Mouse (Mus musculus) neural tube, embryonic 13.5 days (tissue): ENCODE measurements around the gene Snrnp48. TPM values are rescaled to one million over a fixed set of nuclear protein-coding genes. Genes with fewer than 3 reads are reported as not detected.

Experiments
- ATAC-seq: fragments of 200-750 bp; cut with Nextera tagmentation; 2 replicates; pipeline ENCODE4 v1.8.0; 2017; ENCODE audit warnings: low read depth, mild to moderate bottlenecking, moderate TSS enrichment, moderate library complexity
- H3K27ac ChIP-seq: fragments of 300-500 bp; sonication (generic); replicated peaks from 2 replicates; pipeline ENCODE4 v1.5.1; 2015; ENCODE audit warnings: moderate library complexity, mild to moderate bottlenecking, inconsistent platforms
- H3K27me3 ChIP-seq: fragments of 300-500 bp; sonication (generic); 2 replicates; pipeline ENCODE4 v1.6.1; 2015; ENCODE audit warnings: mild to moderate bottlenecking, inconsistent platforms
- H3K36me3 ChIP-seq: fragments of 300-500 bp; sonication (generic); 2 replicates; pipeline ENCODE4 v1.6.1; 2015; ENCODE audit warnings: mild to moderate bottlenecking, inconsistent platforms
- H3K4me1 ChIP-seq: fragments of 300-500 bp; sonication (generic); replicated peaks from 2 replicates; pipeline ENCODE4 v1.6.1; 2015; ENCODE audit warnings: inconsistent platforms
- H3K4me2 ChIP-seq: fragments of 300-500 bp; sonication (generic); 2 replicates; pipeline ENCODE4 v1.6.1; 2015; ENCODE audit warnings: inconsistent platforms, mild to moderate bottlenecking, moderate library complexity
- H3K4me3 ChIP-seq: fragments of 300-500 bp; sonication (generic); 2 replicates; pipeline ENCODE4 v1.5.1; 2015; ENCODE audit warnings: mild to moderate bottlenecking, inconsistent platforms
- H3K9ac ChIP-seq: fragments of 300-500 bp; sonication (generic); 2 replicates; pipeline ENCODE4 v1.6.1; 2015; ENCODE audit warnings: moderate library complexity, mild to moderate bottlenecking, inconsistent platforms
- H3K9me3 ChIP-seq: fragments of 300-500 bp; sonication (generic); 2 replicates; pipeline ENCODE4 v1.6.1; 2016; ENCODE audit warnings: inconsistent platforms
- WGBS: fragments of 180-500 bp; shearing (Covaris S2); methylation state at CpG from one replicate; pipeline ENCODE4 v1.1.7; 2015; 5-methylcytosine and 5-hydroxymethylcytosine counted together
- polyA plus RNA-seq: library from polyadenylated mRNA; unstranded; fragments of >200 nt; fragmentation: Nextera tagmentation; extraction: Ambion mirVana; gene quantifications from 2 replicates; pipeline ENCODE4 v1.2.1, GENCODE M21; 2015

The Snrnp48 gene
- 27.8 and 33.8 TPM in 2 replicates for polyA plus RNA-seq

- Histone ChIP-seq H3K27me3 (no peaks in the 10 kb centered on the region), H3K9ac (peak within 1 kb of the TSS; percentile 89), H3K9me3 (no peaks in the 10 kb centered on the region), H3K4me2 (peak within 1 kb of the TSS; percentile 67), H3K4me3 (peak within 1 kb of the TSS; percentile 89), H3K27ac (peak within 1 kb of the TSS; percentile 92), H3K4me1 (peaks cover 21% of the 10 kb centered on the region), H3K36me3 (no peaks in the 10 kb centered on the region)
- peak; percentile 100 for ATAC-seq
- WGBS: under 1% methylated on average over 54 of the region's 59 CpGs
These were observed at the start of gene Snrnp48 for GRCm38 (mm10) chr13:38204702-38205482. Gene Snrnp48, plus strand, starts transcription at chr13:38204938.

- H3K4me1 ChIP-seq: peaks cover 21% of the 10 kb centered on the region
- H3K27me3 ChIP-seq: peaks cover 78% of the 10 kb centered on the region
- H3K4me3 ChIP-seq: no peak overlapping the region
- 0% methylated on average over 2 of the region's 2 CpGs for WGBS
- H3K36me3 ChIP-seq: no peaks in the 10 kb centered on the region
- H3K9me3 ChIP-seq: no peaks in the 10 kb centered on the region
- no peak for ATAC-seq
- no peak overlapping the region for H3K9ac ChIP-seq
- no peak overlapping the region for H3K27ac ChIP-seq
- no peak overlapping the region for H3K4me2 ChIP-seq
These were observed 49.2 kb upstream of the Snrnp48 start for GRCm38 (mm10) chr13:38155523-38155922.

- Histone ChIP-seq H3K4me1 (peaks cover 4% of the 10 kb centered on the region), H3K9ac (no peak overlapping the region), H3K27ac (no peak overlapping the region), H3K4me2 (no peak overlapping the region), H3K9me3 (no peaks in the 10 kb centered on the region), H3K36me3 (no peaks in the 10 kb centered on the region), H3K4me3 (no peak overlapping the region), H3K27me3 (peaks cover 57% of the 10 kb centered on the region)
- WGBS: 17% methylated on average over 6 of the region's 6 CpGs
- no peak for ATAC-seq
These were observed 47.1 kb upstream of the Snrnp48 start for GRCm38 (mm10) chr13:38157635-38158034.

GRCm38 (mm10) chr13:38162002-38162401, 42.7 kb upstream of the Snrnp48 start:
- Histone ChIP-seq H3K9me3 (no peaks in the 10 kb centered on the region), H3K27ac (no peak overlapping the region), H3K4me1 (0 out of 2 replicates have a peak, but pooled peaks cover 3% of the 10 kb centered on the region), H3K4me3 (no peak overlapping the region), H3K36me3 (no peaks in the 10 kb centered on the region), H3K27me3 (peaks cover 15% of the 10 kb centered on the region), H3K9ac (no peak overlapping the region), H3K4me2 (no peak overlapping the region)
- 82% methylated on average over 2 of the region's 2 CpGs for WGBS
- no peak for ATAC-seq

GRCm38 (mm10) chr13:38162668-38163067, 42.1 kb upstream of the Snrnp48 start:
- H3K36me3 ChIP-seq: no peaks in the 10 kb centered on the region
- H3K9ac ChIP-seq: no peak overlapping the region
- no peak overlapping the region for H3K27ac ChIP-seq
- 0 out of 2 replicates have a peak, but pooled peaks cover 3% of the 10 kb centered on the region for H3K4me1 ChIP-seq
- H3K27me3 ChIP-seq: peaks cover 11% of the 10 kb centered on the region
- 48% methylated on average over 11 of the region's 11 CpGs for WGBS
- no peak overlapping the region for H3K4me3 ChIP-seq
- H3K4me2 ChIP-seq: no peak overlapping the region
- H3K9me3 ChIP-seq: no peaks in the 10 kb centered on the region
- ATAC-seq: peak; percentile 61; the same call in 1 of the 2 replicates

- 82% methylated on average over 11 of the region's 11 CpGs for WGBS
- no peak for ATAC-seq
- Histone ChIP-seq H3K27ac (no peak overlapping the region), H3K9me3 (no peaks in the 10 kb centered on the region), H3K4me3 (no peak overlapping the region), H3K9ac (no peak overlapping the region), H3K36me3 (no peaks in the 10 kb centered on the region), H3K27me3 (no peaks in the 10 kb centered on the region), H3K4me2 (no peak overlapping the region), H3K4me1 (0 out of 2 replicates have a peak, but pooled peaks cover 3% of the 10 kb centered on the region)
These were observed 39.8 kb upstream of the Snrnp48 start for GRCm38 (mm10) chr13:38164932-38165331.

- WGBS: 93% methylated on average over 3 of the region's 3 CpGs
- Histone ChIP-seq H3K27ac (no peak overlapping the region), H3K4me3 (no peak overlapping the region), H3K27me3 (no peaks in the 10 kb centered on the region), H3K4me1 (0 out of 2 replicates have a peak, but pooled peaks cover 6% of the 10 kb centered on the region), H3K36me3 (no peaks in the 10 kb centered on the region), H3K9me3 (no peaks in the 10 kb centered on the region), H3K4me2 (no peak overlapping the region), H3K9ac (no peak overlapping the region)
- ATAC-seq: no peak
These were observed 37.7 kb upstream of the Snrnp48 start for GRCm38 (mm10) chr13:38167056-38167455.

- H3K4me1 ChIP-seq: 0 out of 2 replicates have a peak, but pooled peaks cover 3% of the 10 kb centered on the region
- no peaks in the 10 kb centered on the region for H3K27me3 ChIP-seq
- no peak overlapping the region for H3K27ac ChIP-seq
- no peak overlapping the region for H3K9ac ChIP-seq
- ATAC-seq: no peak
- WGBS: 66% methylated on average over 4 of the region's 4 CpGs
- no peaks in the 10 kb centered on the region for H3K9me3 ChIP-seq
- no peak overlapping the region for H3K4me2 ChIP-seq
- no peaks in the 10 kb centered on the region for H3K36me3 ChIP-seq
- no peak overlapping the region for H3K4me3 ChIP-seq
These were observed 34.0 kb upstream of the Snrnp48 start for GRCm38 (mm10) chr13:38170707-38171144.

- 90% methylated on average over 10 of the region's 10 CpGs for WGBS
- Histone ChIP-seq H3K4me1 (no peaks in the 10 kb centered on the region), H3K9ac (no peak overlapping the region), H3K4me2 (no peak overlapping the region), H3K27ac (no peak overlapping the region), H3K4me3 (no peak overlapping the region), H3K9me3 (peaks cover 21% of the 10 kb centered on the region), H3K36me3 (no peaks in the 10 kb centered on the region), H3K27me3 (no peaks in the 10 kb centered on the region)
- ATAC-seq: no peak
These were observed 11.3 kb upstream of the Snrnp48 start for GRCm38 (mm10) chr13:38193406-38193805.

GRCm38 (mm10) chr13:38201413-38201812, 3.3 kb upstream of the Snrnp48 start:
- Histone ChIP-seq H3K4me3 (no peak overlapping the region), H3K4me1 (peaks cover 14% of the 10 kb centered on the region), H3K4me2 (no peak overlapping the region), H3K9me3 (peaks cover 4% of the 10 kb centered on the region; the same call in 1 of the 2 replicates), H3K36me3 (no peaks in the 10 kb centered on the region), H3K27me3 (no peaks in the 10 kb centered on the region), H3K27ac (no peak overlapping the region), H3K9ac (no peak overlapping the region)
- ATAC-seq: no peak
- WGBS: 82% methylated on average over 6 of the region's 6 CpGs

GRCm38 (mm10) chr13:38204171-38204570, 567 bp upstream of the Snrnp48 start:
- ATAC-seq: no peak

GRCm38 (mm10) chr13:38211122-38211521, 6.4 kb downstream of the Snrnp48 start:
- Histone ChIP-seq H3K36me3 (peaks cover 44% of the 10 kb centered on the region), H3K4me1 (peaks cover 10% of the 10 kb centered on the region), H3K27ac (no peak overlapping the region), H3K4me3 (no peak overlapping the region), H3K27me3 (no peaks in the 10 kb centered on the region), H3K4me2 (no peak overlapping the region), H3K9ac (no peak overlapping the region), H3K9me3 (no peaks in the 10 kb centered on the region)
- ATAC-seq: no peak
- WGBS: 95% methylated on average over 5 of the region's 5 CpGs

More at GRCm38 (mm10) chr13:38204171-38204570, 567 bp upstream of the Snrnp48 start:
- H3K4me1 ChIP-seq: peaks cover 21% of the 10 kb centered on the region
- peak overlapping the region; percentile 89 for H3K4me3 ChIP-seq
- 48% methylated on average over 4 of the region's 4 CpGs for WGBS
- no peaks in the 10 kb centered on the region for H3K9me3 ChIP-seq
- H3K4me2 ChIP-seq: peak overlapping the region; percentile 67
- no peak overlapping the region for H3K9ac ChIP-seq
- H3K27ac ChIP-seq: no peak overlapping the region
- no peaks in the 10 kb centered on the region for H3K36me3 ChIP-seq
- H3K27me3 ChIP-seq: no peaks in the 10 kb centered on the region
